Mouse (Mus musculus) myocyte (in vitro differentiated cells): ENCODE results near the gene Plekha5.

Source experiments
- E2F4 ChIP-seq: IDR thresholded peaks from one replicate; pipeline ENCODE4 v1.6.1; 2011; ENCODE audit warnings: mild to moderate bottlenecking, control low read depth, moderate library complexity; ENCODE audit not compliant: insufficient read depth
- MYOG ChIP-seq, 3 experiments: IDR thresholded peaks; one replicate each; pipeline ENCODE4 v1.6.1; 2011; ENCODE audit warnings: control low read depth in 2 of 3, low read depth in 2 of 3, mild to moderate bottlenecking in 2 of 3; ENCODE audit not compliant: insufficient read length in 2 of 3, control insufficient read depth in 1 of 3, insufficient read depth in 1 of 3
- POLR2A ChIP-seq: IDR thresholded peaks from one replicate; pipeline ENCODE4 v1.6.1; 2011; ENCODE audit warnings: low read depth, mild to moderate bottlenecking, control low read depth, moderate library complexity; ENCODE audit not compliant: insufficient read length
- SRF ChIP-seq: IDR thresholded peaks from one replicate; pipeline ENCODE4 v1.6.1; 2011; ENCODE audit warnings: low read depth; ENCODE audit not compliant: control insufficient read depth, insufficient read length
- USF1 ChIP-seq: IDR thresholded peaks from one replicate; pipeline ENCODE4 v1.6.1; 2011; ENCODE audit warnings: low read depth, mild to moderate bottlenecking, control low read depth, moderate library complexity

- TF ChIP-seq E2F4 (no peak), SRF (no peak), USF1 (no peak), MYOG (IDR thresholded peaks at IDR 0.05; ENCODE audit: control insufficient read depth in 1 of 3, insufficient read depth in 1 of 3, insufficient read length in 2 of 3, low read depth in 2 of 3) (no peak), POLR2A (no peak)
Observed at GRCm38 (mm10) chr6:140444855-140445465, 21.1 kb downstream of the Plekha5 start.
